ENCODE assay signal across 12 mouse cellular contexts in the genomic region with DNA sequence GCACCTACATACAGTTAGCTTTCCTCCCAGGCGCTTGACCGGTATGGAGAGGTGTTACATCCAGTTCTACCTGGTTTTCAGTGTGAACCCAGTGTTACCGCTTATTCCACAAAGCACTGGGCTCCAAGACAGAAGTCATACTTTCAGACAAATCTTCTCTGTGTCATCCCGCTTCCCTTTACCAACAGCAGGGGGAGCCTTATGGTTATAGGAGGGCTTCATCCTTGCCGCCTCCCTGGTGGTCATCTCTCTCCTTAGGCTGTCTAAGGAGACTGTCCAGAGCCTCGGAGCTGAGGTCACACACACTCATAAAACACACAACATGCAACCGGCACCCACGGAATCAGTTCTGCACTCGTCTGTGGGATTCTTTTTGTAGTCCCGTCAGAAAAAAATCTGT. TPM values are rescaled to one million over a fixed set of nuclear protein-coding genes. Genes with fewer than 3 reads are reported as not detected.
DNase-seq lines count a peak whose midpoint lies in the region; ATAC-seq and TF ChIP-seq lines count a peak whose summit lies in the region.
"Had no signal": no experiment of that assay in that cellular context is flagged by ENCODE, and none has a peak within 500 bp of the region (broad histone marks: within the 10 kb centered on the region; RNA-seq: fewer than 3 reads in every experiment).

No protein-coding gene starts in this region.

- no peaks in the 10 kb centered on the region for H3K4me1 ChIP-seq in heart, embryonic 15.5 days (replicated peaks)
- H3K4me1 ChIP-seq in lung, postnatal 0 days (ENCODE audit: insufficient read depth, low read depth, low read length) = no peaks in the 10 kb centered on the region
- H3K4me1 ChIP-seq in G1E (ENCODE audit: insufficient read depth, low read depth, low read length) = no peaks in the 10 kb centered on the region
- H3K4me1 ChIP-seq: limb, embryonic 15.5 days had no signal

- H3K9ac ChIP-seq in heart, embryonic 15.5 days = no peak overlapping the region
- no peak overlapping the region for H3K9ac ChIP-seq in lung, postnatal 0 days (replicated peaks; ENCODE audit: low read depth)
- H3K9ac ChIP-seq: limb, embryonic 15.5 days had no signal

- ATAC-seq in heart, embryonic 15.5 days (replicated peaks; ENCODE audit: insufficient number of reproducible peaks, insufficient read depth, low FRiP score, low read depth) = 0 out of 2 replicates have a peak, but pooled peaks have one; percentile 14
- no peak for ATAC-seq in lung, postnatal 0 days
- no peak for ATAC-seq in G1E (ENCODE audit: extremely low read depth, insufficient number of reproducible peaks, low FRiP score, poor library complexity, severe bottlenecking)
- ATAC-seq: inflammation-experienced regulatory T-cells, adult 6 months had no signal

- no peak for DNase-seq in heart, adult 9 months (ENCODE audit: low spot score in 2 of 2)
- DNase-seq in lung, postnatal 0 days (ENCODE audit: low spot score) = no peak
- DNase-seq in lung, postnatal 4 days = no peak
- DNase-seq in G1E (ENCODE audit: low spot score) = no peak
- DNase-seq in lung, postnatal 36 days = peak; percentile 13
- no peak for DNase-seq in adipocyte (ENCODE audit: low spot score)
- no peak for DNase-seq in right cerebral cortex, postnatal 4 days
- DNase-seq: gastrocnemius, postnatal 36 days; thymus, postnatal 25 days had no signal

- H3K4me2 ChIP-seq in heart, embryonic 15.5 days = no peak overlapping the region
- H3K4me2 ChIP-seq in lung, postnatal 0 days (replicated peaks; ENCODE audit: low read depth, low read length) = no peak overlapping the region
- H3K4me2 ChIP-seq: limb, embryonic 15.5 days had no signal

- 75% methylated on average over 10 of the region's 10 CpGs for WGBS in heart, embryonic 15.5 days
- WGBS in lung, postnatal 0 days = 82% methylated on average over 10 of the region's 10 CpGs

- TF ChIP-seq EP300 in lung, postnatal 0 days (IDR thresholded peaks at IDR 0.05) = no peak

- H3K9me3 ChIP-seq in heart, embryonic 15.5 days (replicated peaks) = no peaks in the 10 kb centered on the region
- H3K9me3 ChIP-seq in lung, postnatal 0 days (ENCODE audit: low read length) = no peaks in the 10 kb centered on the region
- no peaks in the 10 kb centered on the region for H3K9me3 ChIP-seq in G1E (replicated peaks)
- H3K9me3 ChIP-seq: limb, embryonic 15.5 days had no signal

- no peak overlapping the region for H3K27ac ChIP-seq in heart, embryonic 15.5 days
- no peak overlapping the region for H3K27ac ChIP-seq in lung, postnatal 0 days (ENCODE audit: low read length)
- H3K27ac ChIP-seq: limb, embryonic 15.5 days had no signal

- peaks cover 66% of the 10 kb centered on the region for H3K36me3 ChIP-seq in heart, embryonic 15.5 days
- H3K36me3 ChIP-seq in lung, postnatal 0 days (ENCODE audit: insufficient read depth, low read length) = 0 out of 2 replicates have a peak, but pooled peaks cover 10% of the 10 kb centered on the region
- H3K36me3 ChIP-seq in G1E (replicated peaks) = peaks cover 86% of the 10 kb centered on the region

- TF ChIP-seq CTCF in lung, postnatal 0 days (IDR thresholded peaks at IDR 0.05) = peak; percentile 67
- 0 out of 2 replicates have a peak, but pooled peaks have one; percentile 23 for TF ChIP-seq CTCF in G1E (IDR thresholded peaks at IDR 0.05; ENCODE audit: low read depth, low read length)

- no peak overlapping the region for H3K4me3 ChIP-seq in heart, embryonic 15.5 days
- no peak overlapping the region for H3K4me3 ChIP-seq in lung, postnatal 0 days (ENCODE audit: low read depth, low read length)
- H3K4me3 ChIP-seq in G1E (ENCODE audit: low read depth, low read length) = no peak overlapping the region
- H3K4me3 ChIP-seq: limb, embryonic 15.5 days had no signal

- H3K27me3 ChIP-seq in heart, embryonic 15.5 days = no peaks in the 10 kb centered on the region
- H3K27me3 ChIP-seq in lung, postnatal 0 days (replicated peaks; ENCODE audit: insufficient read depth, low read length) = no peaks in the 10 kb centered on the region
- H3K27me3 ChIP-seq in G1E (ENCODE audit: insufficient read depth, low read length) = no peaks in the 10 kb centered on the region
- H3K27me3 ChIP-seq: limb, embryonic 15.5 days had no signal

RNA-seq across cellular contexts. Expression of a gene that starts 37.4 kb away (rescaled TPM):
- polyA plus RNA-seq in heart, embryonic 15.5 days (2015; fragmentation: Nextera tagmentation; extraction: Ambion mirVana) = 12.5 and 16.6 TPM in 2 replicates
- polyA plus RNA-seq in lung, postnatal 0 days (2015; fragmentation: Nextera tagmentation; extraction: Ambion mirVana) = 4.8 and 5.0 TPM in 2 replicates
- total RNA-seq in G1E (2014; fragmentation: Nextera tagmentation) = 26.2 and 28.1 TPM in 2 replicates
- 9.4 and 10.7 TPM in 2 replicates for total RNA-seq in G1E (2017)
- polyA plus RNA-seq in G1E (2012) = 23.0 and 24.4 TPM in 2 replicates
